Mouse (Mus musculus) limb, embryonic 10.5 days (tissue): ENCODE data around the gene Tcl1b4. TPM values are rescaled to one million over a fixed set of nuclear protein-coding genes. Genes with fewer than 3 reads are reported as not detected.

Source experiments
- DNase-seq: peaks from one replicate; pipeline ENCODE4 v3.0.0-alpha.2; 2017; ENCODE audit warnings: low spot score
- H3K27ac ChIP-seq: fragments of 300-500 bp; sonication (generic); 2 replicates; pipeline ENCODE4 v1.5.1; 2016; ENCODE audit warnings: mild to moderate bottlenecking
- H3K27me3 ChIP-seq: fragments of 300-500 bp; sonication (generic); 2 replicates; pipeline ENCODE4 v1.6.1; 2016; ENCODE audit warnings: low read depth, mild to moderate bottlenecking; ENCODE audit not compliant: poor library complexity, severe bottlenecking
- H3K36me3 ChIP-seq: fragments of 300-500 bp; sonication (generic); 2 replicates; pipeline ENCODE4 v1.6.1; 2016; ENCODE audit warnings: mild to moderate bottlenecking, moderate library complexity
- H3K4me1 ChIP-seq: fragments of 300-500 bp; sonication (generic); 2 replicates; pipeline ENCODE4 v1.6.1; 2016
- H3K4me3 ChIP-seq: fragments of 300-500 bp; sonication (generic); 2 replicates; pipeline ENCODE4 v1.5.1; 2016; ENCODE audit warnings: mild to moderate bottlenecking, moderate library complexity
- H3K9me3 ChIP-seq: fragments of 300-500 bp; sonication (generic); replicated peaks from 2 replicates; pipeline ENCODE4 v1.6.1; 2016; ENCODE audit warnings: mild to moderate bottlenecking
- WGBS: fragments of 180-500 bp; shearing (Covaris S2); methylation state at CpG from one replicate; pipeline ENCODE4 v1.1.7; 2016; 5-methylcytosine and 5-hydroxymethylcytosine counted together
- polyA plus RNA-seq: library from polyadenylated mRNA; unstranded; fragments of >200 nt; fragmentation: Nextera tagmentation; extraction: Ambion mirVana; gene quantifications from 2 replicates; pipeline ENCODE4 v1.2.1, GENCODE M21; 2016

The Tcl1b4 gene
- polyA plus RNA-seq, 1 experiment from 2014 or later, result not detected

DNA sequence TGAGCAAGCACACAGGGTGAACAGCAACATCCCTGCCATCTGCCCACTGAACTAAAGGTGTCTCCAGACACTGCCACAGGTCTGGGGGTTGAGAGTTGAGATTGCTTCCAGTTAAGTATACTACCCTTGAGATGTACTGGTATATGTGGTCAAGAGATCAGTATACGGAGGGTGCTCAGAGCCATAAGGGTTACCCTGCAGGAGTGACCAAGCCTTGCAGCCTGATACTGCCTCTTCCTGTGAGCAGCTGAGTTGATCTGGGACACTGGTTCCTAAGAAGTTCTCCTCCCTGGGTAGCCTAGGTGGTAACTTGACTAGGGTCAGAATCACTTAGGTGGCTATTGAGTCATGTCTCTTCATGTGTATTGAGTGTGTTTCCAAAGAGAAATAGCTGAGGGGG, 6.7 kb downstream of the Tcl1b4 start:
- no peaks in the 10 kb centered on the region for H3K4me1 ChIP-seq
- H3K36me3 ChIP-seq, result no peaks in the 10 kb centered on the region
- no peaks in the 10 kb centered on the region for H3K27me3 ChIP-seq
- no peak overlapping the region for H3K4me3 ChIP-seq
- 88% methylated on average over 1 of the region's 1 CpGs for WGBS
- no peaks in the 10 kb centered on the region for H3K9me3 ChIP-seq
- no peak for DNase-seq
- no peak overlapping the region for H3K27ac ChIP-seq

DNA sequence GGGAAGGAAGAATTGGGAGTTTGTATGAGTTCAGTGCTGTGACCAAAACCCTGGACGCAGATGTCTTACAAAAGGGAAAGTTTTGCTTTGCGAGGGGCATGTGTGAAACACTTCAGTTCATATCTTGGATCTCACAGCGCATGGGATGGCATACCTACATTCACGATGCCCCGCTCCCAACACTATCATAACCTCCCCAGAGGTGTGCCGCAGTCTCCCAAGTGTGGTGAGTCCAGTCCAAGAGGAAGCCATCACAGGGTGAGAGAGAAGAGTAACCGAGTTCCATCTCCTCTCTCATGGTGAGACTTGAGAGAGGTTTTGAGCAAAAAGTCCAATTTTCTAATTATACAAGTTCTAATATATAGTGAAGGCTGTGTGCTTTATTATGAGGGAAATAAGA, 7.5 kb downstream of the Tcl1b4 start:
- Histone ChIP-seq H3K4me3 (no peak overlapping the region), H3K36me3 (no peaks in the 10 kb centered on the region), H3K9me3 (no peaks in the 10 kb centered on the region), H3K27me3 (no peaks in the 10 kb centered on the region), H3K27ac (no peak overlapping the region), H3K4me1 (no peaks in the 10 kb centered on the region)
- DNase-seq, result no peak
- WGBS, result 94% methylated on average over 7 of the region's 7 CpGs

DNA sequence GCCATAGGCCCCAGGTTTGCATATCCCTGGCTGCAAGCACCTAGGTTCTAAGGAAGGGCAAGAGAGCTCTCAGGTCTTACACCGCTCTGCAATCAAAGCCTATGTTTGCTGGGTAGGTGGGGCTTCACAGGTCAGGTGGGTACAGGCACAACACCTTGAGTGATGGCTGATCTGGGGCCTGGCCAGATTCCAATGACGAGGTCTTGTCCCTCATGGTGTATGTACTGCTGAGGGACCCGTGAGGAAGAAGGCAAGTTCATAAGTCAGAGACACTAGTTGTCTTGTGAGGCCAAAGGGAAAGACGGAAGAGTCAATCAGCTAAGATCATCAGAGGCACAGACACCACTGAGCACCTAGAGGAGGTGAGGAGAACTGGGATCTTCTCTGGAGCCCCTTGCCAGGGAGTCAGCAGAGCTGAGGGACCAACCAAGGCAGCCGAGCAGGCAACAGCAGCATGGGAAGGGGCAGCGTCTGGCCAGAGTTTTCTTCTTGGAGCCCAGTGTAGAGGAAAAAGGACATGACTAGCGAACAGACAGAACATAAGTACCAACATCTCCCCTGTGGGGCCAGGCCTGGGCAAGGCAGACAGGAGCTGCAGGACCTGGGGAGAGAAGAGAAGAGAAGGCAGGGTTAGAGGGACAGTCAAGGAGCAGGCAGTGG, 15.5 kb downstream of the Tcl1b4 start:
- Histone ChIP-seq H3K36me3 (no peaks in the 10 kb centered on the region), H3K27me3 (no peaks in the 10 kb centered on the region), H3K9me3 (no peaks in the 10 kb centered on the region), H3K27ac (no peak overlapping the region), H3K4me3 (no peak overlapping the region), H3K4me1 (no peaks in the 10 kb centered on the region)
- no peak for DNase-seq
- WGBS, result 92% methylated on average over 7 of the region's 7 CpGs

DNA sequence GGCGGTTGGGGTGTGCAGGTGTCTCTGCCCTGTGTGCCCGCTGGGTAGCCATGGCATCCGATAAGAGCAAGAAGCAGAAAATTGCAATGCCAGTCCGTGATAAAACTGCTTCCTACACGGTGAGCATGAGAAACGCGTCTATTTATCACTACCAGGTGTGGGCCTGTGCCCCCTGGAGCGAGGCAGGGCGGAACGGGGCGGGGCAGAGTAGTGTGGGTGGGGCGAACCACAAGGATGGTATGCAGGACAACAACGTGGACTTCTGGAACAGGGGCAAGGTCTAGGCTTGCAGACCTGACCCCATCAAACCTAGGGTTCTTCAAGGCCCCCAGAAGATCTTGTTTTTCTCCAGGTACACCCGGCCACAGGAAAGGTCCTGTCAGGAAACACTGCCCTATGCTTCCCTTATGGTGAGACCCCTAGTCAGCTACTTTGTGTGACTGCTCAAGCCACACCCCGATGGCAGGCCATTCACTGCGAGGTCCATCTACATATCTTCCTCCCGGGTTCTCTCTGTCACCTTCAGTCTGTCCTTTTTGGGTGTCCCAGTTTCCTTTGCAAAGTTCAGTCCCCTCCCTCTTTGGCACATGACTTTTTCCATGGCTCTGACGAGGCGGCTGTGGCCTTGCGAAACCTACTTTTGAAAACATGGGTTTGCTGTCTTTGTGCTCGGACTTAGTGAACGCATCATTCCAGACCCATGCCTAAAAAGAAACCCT, 21.0 kb downstream of the Tcl1b4 start, which contains the start of gene Tcl1:
Tcl1 (minus strand) TSS at position 193 of the 719 bp plus-strand sequence.
- H3K36me3 ChIP-seq, result no peaks in the 10 kb centered on the region
- DNase-seq, result no peak
- no peaks in the 10 kb centered on the region for H3K9me3 ChIP-seq
- WGBS, result 92% methylated on average over 22 of the region's 22 CpGs
- H3K4me3 ChIP-seq, result no peak within 1 kb of the TSS
- H3K27me3 ChIP-seq, result no peaks in the 10 kb centered on the region
- H3K27ac ChIP-seq, result no peak within 1 kb of the TSS
- no peaks in the 10 kb centered on the region for H3K4me1 ChIP-seq

DNA sequence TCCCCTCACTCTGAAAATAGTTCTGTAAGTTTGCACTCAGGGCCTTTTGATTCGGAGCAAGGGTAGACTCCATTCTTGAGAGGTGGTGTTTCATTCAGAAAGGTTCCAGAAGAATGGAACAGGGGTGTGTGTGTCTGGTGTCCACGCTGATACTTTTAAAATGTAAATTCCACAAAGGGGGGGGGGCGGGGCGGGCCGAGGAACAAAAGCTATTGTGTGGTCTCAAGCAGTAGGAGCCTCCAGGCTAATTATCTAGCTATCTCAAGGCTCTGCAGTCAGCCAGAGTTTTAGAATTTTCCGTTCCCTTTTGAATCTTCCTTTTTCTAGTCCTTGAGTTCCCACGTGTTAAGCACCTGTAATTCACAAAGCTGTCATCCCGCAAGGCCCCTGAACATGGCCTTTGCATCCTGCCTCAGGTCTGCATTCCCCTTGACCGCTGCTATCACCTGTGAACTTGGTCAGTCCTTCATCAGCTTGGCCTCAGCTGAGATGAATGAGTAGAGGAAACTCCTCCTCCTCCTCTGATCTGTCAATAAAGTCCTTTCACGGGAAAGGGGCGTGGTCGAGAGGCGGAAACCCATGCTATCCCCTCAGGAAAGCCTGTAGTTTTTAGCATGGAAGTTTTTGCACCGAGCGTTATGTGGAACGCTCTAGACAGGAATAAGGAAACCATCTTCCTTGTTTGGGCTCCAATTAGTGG, 23.0 kb downstream of the Tcl1b4 start:
- Histone ChIP-seq H3K9me3 (no peaks in the 10 kb centered on the region), H3K27me3 (no peaks in the 10 kb centered on the region), H3K27ac (no peak overlapping the region), H3K36me3 (no peaks in the 10 kb centered on the region), H3K4me1 (no peaks in the 10 kb centered on the region), H3K4me3 (no peak overlapping the region)
- WGBS, result 69% methylated on average over 16 of the region's 16 CpGs
- DNase-seq, result no peak

DNA sequence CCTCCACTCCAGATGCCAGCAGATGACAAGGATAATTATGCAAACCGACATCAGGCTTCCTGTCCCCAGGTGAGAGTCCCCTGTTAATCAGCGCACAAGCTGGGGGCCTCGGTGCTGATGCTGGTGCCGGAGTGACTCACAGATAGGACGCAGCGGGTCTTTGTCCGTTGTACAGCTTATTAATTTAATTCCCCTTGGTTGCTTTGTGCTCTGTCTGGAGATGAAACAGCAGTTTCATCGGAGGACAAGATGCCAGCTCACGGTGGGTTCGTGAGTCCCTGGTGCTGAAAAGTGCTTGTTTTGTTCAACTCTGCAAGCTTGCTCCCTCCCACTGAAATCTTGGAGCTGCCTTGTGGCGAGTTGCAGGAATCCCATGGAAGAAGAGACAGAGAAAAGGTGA, 32.6 kb downstream of the Tcl1b4 start:
- 74% methylated on average over 11 of the region's 11 CpGs for WGBS

DNA sequence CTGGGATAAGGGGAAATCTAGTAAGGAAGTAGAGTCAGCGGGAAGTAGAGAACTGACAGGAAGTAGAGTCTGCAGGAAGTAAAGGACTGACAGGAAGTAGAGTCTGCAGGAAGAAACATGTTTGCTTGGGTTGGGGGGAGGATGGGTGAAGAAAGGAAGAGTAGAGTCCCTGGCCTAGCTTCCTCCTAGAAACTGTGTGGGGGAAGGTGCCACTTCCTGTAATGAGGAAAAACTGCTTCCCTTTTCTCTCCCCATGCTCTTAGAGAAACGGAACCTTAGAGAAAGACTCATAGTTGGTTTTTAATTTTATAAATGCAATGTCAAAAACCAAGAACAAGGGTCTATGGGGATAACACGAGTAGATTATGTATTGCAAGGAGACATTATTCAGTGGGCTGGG, 33.3 kb downstream of the Tcl1b4 start:
- DNase-seq, result no peak
- Histone ChIP-seq H3K9me3 (no peaks in the 10 kb centered on the region), H3K27me3 (no peaks in the 10 kb centered on the region), H3K27ac (no peak overlapping the region), H3K36me3 (no peaks in the 10 kb centered on the region), H3K4me3 (no peak overlapping the region), H3K4me1 (no peaks in the 10 kb centered on the region)
- 85% methylated on average over 3 of the region's 3 CpGs for whole genome bisulfite sequencing

More for the DNA sequence above, 32.6 kb downstream of the Tcl1b4 start:
- no peaks in the 10 kb centered on the region for H3K9me3 ChIP-seq
- no peak for DNase-seq
- no peaks in the 10 kb centered on the region for H3K4me1 ChIP-seq
- no peak overlapping the region for H3K4me3 ChIP-seq
- no peak overlapping the region for H3K27ac ChIP-seq
- no peaks in the 10 kb centered on the region for H3K36me3 ChIP-seq
- H3K27me3 ChIP-seq, result no peaks in the 10 kb centered on the region

DNA sequence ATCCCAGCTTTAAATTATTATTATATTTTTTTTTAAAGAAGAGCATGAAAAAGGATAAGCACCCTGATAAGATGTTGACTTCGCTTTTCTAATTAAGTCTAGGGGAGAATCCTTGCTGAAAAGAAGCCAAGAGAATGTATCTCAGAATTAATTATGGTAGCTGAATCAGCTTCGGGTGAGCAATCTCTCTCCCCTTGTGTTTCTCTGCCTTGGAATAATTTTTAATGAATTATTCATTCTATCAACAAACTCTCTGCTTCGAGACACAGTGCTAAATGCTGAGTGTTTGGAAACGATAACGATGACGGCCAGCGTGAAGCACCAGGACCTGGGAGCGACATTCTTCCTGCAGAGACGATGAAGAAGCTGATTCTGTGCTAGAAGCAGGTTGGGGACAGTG, 37.3 kb downstream of the Tcl1b4 start:
- Histone ChIP-seq H3K9me3 (no peaks in the 10 kb centered on the region), H3K4me3 (no peak overlapping the region), H3K36me3 (no peaks in the 10 kb centered on the region), H3K27me3 (no peaks in the 10 kb centered on the region), H3K27ac (no peak overlapping the region), H3K4me1 (no peaks in the 10 kb centered on the region)
- DNase-seq, result no peak
- WGBS, result 91% methylated on average over 9 of the region's 9 CpGs

DNA sequence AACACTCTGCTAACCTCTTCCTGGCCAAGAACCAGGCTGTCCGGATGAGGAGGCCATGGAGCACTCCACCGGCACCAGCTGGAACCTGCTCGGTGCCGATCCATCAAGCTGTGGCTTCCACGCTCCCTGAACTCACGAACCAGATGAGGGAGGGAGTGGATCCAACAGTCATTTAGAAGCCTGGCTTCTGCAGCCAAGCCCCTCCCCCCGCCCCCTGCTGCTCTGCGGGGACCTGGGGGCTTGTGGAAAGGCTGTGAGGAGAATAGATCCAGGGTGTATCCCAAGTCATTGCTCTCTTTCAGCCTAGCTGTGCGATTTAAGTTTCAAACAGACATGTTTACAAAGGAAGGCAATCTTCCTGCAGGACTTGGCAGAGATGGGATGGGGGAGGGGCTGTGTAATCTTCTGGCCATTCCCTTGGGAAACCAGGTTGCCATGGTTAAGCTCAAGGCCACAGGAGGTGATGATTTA, 47.0 kb downstream of the Tcl1b4 start:
- Histone ChIP-seq H3K4me1 (peaks cover 36% of the 10 kb centered on the region), H3K36me3 (no peaks in the 10 kb centered on the region), H3K27me3 (0 out of 2 replicates have a peak, but pooled peaks cover 3% of the 10 kb centered on the region), H3K4me3 (peak overlapping the region; percentile 23; the same call in 1 of the 2 replicates), H3K27ac (no peak overlapping the region), H3K9me3 (no peaks in the 10 kb centered on the region)
- no peak for DNase-seq
- 2% methylated on average over 9 of the region's 9 CpGs for WGBS

DNA sequence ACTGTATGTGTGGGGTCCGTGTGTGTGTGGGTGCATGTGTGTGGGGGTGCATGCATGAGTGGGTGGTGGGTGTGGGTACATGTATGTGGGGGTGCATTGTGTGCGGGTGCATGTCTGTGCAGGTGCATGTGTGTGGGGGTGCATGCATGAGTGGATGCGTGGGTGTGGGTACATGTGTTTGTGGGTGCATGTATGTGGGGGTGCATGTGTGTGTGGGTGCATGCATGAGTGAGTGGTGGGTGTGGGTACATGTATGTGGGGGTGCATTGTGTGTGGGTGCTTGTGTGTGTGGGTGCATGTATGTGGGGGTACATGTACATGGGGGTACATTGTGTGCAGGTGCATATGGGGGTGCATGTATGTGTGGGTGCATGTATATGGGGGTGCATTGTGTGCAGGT, 52.0 kb downstream of the Tcl1b4 start:
- no peaks in the 10 kb centered on the region for H3K36me3 ChIP-seq
- no peak overlapping the region for H3K27ac ChIP-seq
- WGBS, result 93% methylated on average over 3 of the region's 3 CpGs
- H3K4me3 ChIP-seq, result no peak overlapping the region
- no peak for DNase-seq
- peaks cover 27% of the 10 kb centered on the region for H3K4me1 ChIP-seq
- 0 out of 2 replicates have a peak, but pooled peaks cover 3% of the 10 kb centered on the region for H3K27me3 ChIP-seq
- H3K9me3 ChIP-seq, result no peaks in the 10 kb centered on the region

Other genes starting within 250 kb of the Tcl1b4 start
- gene Syne3, start 192.1 kb upstream of the Tcl1b4 start, polyA plus RNA-seq, result 0.09 and 0.25 TPM in 2 replicates
- 215 and 255 TPM in 2 replicates for gene Glrx5, start 169.3 kb upstream of the Tcl1b4 start, polyA plus RNA-seq
- not detected in 2 replicates for gene Tcl1b2, start 55.9 kb upstream of the Tcl1b4 start, polyA plus RNA-seq
- gene Tcl1b1, start 42.3 kb upstream of the Tcl1b4 start, polyA plus RNA-seq, result not detected in 2 replicates
- gene Tcl1b5, start 25.6 kb upstream of the Tcl1b4 start, polyA plus RNA-seq, result not detected in 2 replicates
- not detected in 2 replicates for gene Tcl1b3, start 10.9 kb upstream of the Tcl1b4 start, polyA plus RNA-seq
- not detected in 2 replicates for gene Tcl1, start 20.8 kb downstream of the Tcl1b4 start, polyA plus RNA-seq
- gene Tunar, start 131.9 kb downstream of the Tcl1b4 start, polyA plus RNA-seq, result 0.23 and 0.26 TPM in 2 replicates